Mouse (Mus musculus) inflammation-experienced regulatory T-cells, adult 6 months (primary cell): ENCODE results near the gene Myo18b. TPM values are rescaled to one million over a fixed set of nuclear protein-coding genes. Genes with fewer than 3 reads are reported as not detected.

Experiments used
- ATAC-seq: one replicate; pipeline ENCODE4 v1.8.0; 2017
- polyA plus RNA-seq, 3 experiments: library from polyadenylated mRNA; unstranded; fragments of 100-300 nt; shearing (Covaris generic); gene quantifications; one replicate each; pipeline ENCODE4 v1.2.1; 2017

Gene Myo18b
- polyA plus RNA-seq = not detected

DNA sequence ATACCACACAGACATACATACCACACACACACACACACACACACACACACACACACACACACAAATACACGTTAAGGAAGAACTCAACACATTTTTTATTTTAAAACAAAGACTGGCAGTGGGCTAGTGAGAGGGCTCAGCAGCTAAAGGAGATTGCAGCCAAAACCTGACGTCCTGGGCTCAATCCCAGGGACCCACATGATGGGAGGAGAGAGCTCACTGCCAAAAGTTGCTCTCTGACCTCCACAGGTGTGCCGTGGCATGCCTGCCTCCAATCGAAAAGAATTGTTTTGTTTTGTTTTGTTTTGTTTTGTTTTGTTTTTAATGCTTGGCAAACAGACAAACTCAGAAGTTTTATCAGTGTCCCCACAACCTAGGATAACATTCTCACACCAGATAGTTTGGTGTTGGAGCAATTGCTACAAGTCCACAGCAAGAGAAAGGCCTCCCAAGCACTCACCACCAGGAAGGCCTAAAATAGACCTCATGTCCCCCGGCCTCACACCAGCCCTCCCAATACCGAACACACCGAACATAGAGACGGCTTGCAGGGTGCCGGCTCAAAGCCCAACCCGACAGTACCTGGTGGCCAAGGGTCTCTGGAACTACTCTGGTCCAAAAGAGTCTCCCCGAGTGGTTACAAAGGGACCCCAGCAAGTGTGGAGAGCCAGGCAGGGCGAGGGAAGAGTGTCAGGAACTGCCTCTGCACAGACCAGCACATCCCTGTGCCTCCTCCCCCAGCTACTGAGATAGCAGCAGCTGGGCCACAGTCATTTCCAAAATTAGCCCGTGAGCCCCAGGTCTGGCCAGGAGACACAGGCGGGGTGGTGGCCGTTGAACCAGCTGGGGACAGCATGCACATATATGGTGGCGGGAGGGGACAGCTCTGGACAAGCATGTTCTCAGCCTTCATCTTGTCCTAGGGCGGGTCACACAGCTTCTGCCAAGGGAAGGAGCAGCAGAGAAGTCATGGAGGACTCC is at the start of gene Myo18b:
TSS of gene Myo18b (minus strand) at position 689 of the 981 bp plus-strand sequence.
- ATAC-seq = no peak

DNA sequence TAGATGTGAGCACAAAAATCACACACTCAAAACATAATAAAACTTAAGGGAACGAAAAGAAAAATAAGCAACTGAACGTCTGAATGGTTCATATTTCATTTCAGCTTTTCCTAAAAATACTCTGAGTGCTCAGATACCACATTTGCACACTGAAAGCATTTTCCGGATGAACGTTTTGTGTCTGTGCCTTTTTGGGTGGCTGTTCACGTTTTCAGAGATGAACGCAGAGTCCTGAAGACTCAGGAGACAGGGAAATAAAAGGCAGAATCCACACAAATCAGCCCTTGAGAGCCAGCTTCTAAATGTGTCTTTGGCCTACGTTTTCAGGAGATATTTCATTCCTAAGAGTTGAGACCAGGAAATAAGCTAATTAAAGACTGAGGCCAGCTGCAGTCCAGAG is 49.8 kb upstream of the Myo18b start:
- no peak for ATAC-seq

DNA sequence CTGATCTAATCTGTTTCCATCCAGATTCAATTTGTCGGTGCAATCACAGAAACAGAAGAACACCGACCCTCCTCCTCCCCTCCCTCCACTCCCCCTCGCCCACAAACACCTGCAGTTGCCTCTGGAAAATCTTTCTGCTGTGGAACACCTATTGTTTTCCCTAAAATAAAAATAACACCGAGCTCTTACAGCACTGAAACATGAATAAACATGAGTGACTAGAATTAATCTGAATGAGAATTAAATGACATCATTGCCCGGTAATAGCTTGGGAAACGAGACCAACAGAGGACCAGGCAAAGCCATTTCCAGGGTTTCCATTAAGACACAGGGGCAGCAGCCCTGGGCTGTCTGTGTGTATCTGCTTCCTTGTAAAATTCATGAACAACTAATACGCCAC is 46.1 kb upstream of the Myo18b start:
- no peak for ATAC-seq

DNA sequence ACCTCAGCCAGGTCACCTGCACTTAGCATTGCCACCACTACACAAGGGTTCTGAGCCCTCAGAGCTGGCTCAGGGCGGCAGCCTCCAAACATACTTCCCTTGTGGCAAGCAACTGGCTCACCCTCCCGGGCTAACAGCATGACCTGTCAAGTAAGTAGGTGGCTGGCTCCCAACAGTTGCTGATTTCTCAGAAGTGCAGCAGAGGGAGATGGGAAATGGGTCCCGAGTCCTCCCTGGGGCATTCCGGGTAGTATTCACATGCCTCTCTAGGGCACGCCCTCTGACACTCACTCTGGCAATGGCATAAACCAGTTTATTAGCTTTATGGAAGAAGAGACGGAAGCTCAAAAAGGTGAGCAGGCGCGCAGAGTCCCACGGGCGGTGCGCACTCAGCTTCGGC is 44.8 kb upstream of the Myo18b start:
- no peak for ATAC-seq

DNA sequence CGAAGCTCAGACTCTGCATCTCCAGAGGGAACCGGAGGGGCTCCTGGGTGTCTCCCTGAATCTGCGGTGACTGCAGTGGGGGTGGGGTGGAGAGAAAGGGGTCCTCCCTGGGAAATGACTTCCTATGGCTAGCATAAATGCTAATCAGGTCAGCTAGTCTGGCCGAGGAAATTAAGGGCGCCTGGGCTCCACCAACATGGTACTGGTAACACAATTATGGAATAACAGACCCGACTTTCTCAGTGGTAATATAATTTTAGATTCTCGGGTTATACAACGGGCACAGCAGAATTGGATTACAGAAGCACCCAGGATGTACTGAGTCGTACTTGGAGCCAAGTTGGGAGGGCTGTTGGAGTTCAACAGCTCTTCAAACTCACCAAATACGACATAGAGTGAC is 40.5 kb upstream of the Myo18b start:
- no peak for ATAC-seq

DNA sequence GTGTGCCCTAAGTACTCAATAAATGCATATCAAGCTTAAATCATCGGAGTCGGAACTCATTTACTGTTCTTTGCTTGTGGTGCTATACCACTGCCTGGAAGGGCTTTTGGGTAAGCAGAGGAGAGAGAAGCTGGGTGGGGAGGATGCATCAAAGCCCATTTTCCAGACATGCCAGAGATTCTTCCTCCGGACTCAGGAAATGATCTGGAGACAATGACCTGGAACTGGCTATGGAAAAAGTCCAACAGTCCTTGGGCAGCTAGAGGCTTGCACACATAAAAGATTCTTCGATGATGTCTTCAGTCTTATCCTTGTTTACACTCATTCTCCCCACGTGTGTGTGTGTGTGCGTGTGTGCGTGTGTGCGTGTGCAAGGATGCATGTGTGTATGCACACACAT is 39.3 kb upstream of the Myo18b start:
- no peak for ATAC-seq

DNA sequence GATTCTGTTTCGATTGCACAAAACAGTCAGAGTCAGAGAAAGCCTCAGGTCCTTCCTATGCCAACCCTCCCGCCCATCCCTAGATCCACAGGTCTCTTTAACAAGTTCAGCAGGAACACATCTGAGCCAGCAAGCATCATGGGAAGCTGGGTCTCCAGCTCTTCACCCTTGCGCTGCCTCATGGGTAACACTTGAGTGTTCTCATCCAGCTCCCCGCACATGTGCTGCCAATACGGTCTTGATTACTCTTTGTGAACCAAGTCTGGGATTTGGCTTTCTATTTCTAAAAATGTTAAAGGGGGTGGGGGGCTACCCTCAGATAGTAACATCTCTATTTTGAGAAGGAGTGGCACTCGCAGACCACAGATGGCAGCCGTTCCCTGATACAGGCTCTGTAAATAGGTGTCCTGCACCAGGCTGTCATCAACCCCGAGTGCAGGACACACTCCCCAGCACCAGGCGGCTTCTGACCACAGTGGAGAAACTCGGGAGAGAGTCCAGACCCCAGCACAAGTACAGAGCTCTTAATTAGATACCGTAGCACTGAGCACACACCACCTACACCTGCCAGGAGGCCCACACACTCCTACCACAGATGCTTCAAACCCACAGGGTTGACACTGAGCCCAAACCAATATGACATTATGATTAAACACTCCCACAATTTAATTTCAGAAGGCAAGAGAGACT is 36.9 kb upstream of the Myo18b start:
- no peak for ATAC-seq

DNA sequence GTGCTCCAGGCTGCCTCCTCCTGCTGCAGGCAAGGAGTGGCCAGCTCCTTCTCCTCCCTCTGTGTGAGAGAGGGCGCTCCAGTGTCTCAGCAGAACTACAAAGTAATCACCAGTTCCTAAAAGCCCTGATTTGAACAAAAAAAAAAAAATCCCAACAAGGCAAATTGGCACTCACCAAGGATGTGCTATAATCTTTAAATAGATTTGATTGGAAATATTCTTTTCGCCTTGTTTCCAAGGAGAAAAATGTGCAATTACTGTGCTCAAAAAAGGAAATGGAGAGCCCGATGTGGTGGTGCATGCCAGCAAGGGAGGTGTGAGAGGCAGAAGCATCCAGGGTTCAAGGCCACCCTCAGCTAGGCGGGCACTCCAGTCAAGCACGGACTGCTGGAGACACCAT is 35.7 kb upstream of the Myo18b start:
- no peak for ATAC-seq

DNA sequence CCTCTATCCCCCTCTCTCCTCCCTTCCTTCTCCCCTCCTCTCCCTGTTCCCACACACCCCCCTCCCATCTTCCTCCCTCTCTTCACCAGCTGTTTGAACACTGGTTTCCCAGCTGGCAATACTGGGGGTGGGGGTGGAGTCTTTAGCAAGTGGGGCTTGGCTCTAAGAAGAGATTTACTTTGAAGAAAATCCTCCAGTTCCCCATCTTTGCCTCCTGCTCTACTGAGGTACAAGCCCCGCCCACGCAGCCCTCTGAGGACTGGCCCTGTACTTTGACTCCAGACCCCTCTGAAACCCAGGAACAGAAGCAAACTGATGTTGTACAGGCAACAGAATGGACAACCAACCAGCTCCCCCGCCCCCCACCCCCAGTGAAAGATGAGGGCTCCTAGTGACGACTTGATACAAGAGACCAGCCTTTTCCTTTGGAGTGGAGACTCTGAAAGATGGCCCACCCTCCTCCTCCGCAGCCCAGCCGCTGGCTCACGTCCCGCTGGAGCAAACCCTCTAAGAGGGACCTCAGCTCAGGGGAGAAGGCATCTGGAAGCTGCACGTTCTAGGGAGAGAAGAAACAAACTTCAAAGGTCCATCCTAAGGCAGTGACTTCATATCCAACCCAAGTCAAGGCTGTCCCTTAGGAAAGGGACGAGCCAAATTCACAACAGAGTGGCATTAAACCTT is 32.2 kb upstream of the Myo18b start:
- ATAC-seq = no peak

DNA sequence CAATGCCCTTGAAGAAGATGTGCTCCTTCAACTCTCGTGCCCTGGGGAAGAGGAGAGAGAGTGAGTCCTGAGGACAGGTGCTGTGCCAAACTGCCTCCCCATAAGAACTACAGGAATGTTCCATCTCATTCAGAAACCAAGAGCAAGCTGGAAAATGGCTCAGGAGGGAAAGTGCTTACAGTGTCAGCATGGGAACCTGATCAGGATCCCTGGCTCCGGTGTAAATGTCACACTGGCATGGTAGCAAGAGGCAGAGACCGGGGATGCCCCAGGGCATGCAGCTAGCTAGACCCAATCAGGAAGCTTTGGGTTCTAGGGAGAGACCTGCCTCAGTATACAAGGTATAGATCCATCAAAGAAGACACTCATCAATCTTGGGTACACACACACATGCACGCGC is 29.3 kb upstream of the Myo18b start:
- no peak for ATAC-seq

DNA sequence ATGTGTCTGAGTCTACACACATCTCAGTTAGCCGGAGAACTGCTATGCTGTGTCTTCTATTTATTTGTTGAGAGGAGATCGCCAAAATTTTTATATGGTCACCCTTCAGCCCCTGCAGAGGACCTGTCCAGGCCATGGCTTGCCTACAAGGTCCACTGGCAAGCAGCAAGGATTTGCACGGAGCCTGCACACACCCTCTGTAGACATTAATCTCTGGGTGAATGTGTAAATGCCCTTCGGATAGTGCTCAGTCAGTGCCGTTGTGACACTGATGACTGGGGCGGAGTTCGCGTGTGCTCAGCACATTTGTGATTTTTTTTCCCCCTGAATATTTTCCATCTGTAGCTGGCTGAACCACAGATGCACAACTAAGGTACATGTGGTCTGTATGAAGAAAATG is 28.6 kb upstream of the Myo18b start:
- ATAC-seq = no peak

DNA sequence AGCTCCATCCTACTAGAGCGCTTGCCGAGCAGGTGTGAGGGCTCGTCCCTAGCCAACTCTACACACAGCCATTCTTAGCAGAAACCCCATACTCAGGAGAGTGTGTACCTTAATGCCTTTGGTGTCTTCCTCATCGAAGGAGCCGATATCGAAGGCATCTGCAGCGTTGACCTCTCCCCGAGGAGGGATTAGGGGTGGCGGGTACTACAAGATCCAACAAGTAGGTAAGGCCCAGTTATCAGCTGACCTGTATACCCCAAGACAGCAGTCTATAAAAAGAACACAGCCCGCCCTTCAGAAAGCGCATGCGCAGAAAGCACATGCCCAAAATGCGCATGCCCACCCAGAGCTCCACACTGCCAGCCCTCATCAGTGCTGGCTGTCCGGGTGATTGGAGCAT is 27.7 kb upstream of the Myo18b start:
- ATAC-seq = no peak

DNA sequence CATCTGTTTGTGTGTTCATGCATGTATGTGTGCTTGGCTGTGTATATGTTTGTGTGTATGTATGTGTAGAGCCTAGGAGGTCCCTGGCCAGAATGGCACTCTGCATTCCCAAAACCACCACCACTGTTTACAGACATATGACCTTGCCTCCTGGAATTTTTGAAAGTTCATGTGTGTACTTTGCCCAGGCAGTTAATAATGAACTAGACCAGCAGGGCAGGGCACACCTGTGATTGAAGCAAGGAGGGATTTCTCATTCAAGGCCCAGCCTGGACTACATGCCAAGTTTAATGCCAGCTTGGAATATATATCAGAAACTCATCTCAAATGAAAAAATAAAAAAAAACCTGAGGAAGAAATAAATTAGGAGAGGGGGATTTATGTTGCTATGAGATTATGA is 25.8 kb upstream of the Myo18b start:
- no peak for ATAC-seq

DNA sequence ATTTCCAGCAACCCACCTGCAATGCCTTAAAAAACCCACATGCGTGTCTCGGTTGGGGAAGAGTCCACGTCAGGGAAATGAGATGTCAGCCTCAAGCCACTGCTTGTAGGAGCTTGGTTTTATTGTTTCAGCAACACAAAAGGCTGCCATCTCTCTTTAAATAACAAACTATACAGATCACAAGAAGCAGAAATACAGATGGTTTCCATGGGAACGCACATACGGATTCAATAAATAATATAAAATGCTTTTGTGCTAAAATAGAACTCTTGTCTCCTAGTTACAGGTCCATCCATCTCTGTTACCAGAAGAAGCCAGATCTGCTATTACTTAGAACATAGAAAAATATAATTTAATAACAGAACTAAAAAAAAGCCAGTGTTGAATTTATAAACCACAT is 14.2 kb upstream of the Myo18b start:
- no peak for ATAC-seq

DNA sequence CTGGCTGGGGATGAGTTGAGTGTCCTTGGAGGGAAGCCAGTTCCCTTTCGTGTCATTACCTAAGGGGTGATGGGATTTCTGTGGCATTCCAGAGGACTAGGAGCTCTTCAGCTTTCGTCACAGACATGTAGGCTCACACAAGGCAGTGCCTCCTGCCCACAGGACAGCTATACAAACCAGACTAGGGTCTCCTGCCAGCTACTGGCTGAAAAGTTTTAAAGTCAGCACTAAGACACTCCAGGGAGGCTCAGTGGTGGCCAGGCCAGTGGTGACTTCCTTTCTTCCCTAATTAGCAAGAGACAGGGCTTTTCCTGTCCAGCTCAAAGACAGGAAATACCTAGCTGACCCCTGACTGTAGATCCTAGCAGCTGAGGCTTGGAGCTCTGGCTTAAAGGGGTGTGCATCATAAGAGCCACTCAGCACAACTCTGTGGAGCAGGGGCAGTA is 12.0 kb upstream of the Myo18b start:
- ATAC-seq = no peak

DNA sequence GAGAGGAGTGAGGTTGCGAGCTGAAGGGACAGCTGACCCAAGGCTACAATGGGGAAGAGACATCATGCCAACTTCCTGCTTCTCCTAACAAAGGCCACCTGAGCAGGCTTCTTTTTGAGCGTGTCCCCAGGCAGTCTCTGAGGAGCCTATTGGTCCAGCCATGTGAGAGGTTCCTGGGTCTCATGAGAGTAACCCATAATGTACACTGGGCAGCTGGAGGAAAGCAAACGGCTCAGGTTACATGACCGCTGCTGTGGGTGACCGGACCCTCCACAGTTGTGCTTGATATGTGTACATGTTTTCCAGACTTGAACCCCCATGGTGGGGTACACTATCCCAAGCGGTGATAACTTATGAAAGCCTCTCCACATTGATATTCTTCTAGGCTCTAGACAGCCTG is 11.3 kb upstream of the Myo18b start:
- ATAC-seq = no peak

DNA sequence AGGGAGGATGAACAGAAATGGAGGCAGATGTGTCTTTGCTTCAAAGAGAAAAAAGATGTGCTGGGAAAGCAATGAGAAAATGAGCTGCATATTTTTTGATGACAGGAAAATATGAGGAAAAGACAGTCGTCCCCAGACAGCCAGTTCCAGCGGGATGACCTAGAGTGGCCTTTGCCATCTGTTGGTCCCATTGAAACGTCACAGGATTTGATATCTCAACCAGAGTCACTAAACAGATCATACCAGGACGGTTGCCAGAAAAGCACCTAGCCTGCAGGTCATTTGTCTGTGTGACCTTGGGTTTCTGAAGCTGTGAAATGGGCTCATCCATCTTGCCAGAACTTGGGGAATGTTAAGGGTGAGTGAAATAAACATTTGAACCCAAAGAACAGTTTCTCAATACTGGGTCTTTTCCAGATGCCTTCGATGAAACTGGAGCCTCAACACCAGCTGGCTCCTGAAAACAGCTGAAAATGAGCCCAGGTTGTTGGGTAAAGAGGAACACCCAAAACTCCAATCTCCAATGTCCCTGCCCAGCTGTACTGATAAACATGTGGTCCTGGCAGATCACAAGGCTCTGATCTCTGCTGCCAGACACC is 2.6 kb downstream of the Myo18b start:
- ATAC-seq = no peak

DNA sequence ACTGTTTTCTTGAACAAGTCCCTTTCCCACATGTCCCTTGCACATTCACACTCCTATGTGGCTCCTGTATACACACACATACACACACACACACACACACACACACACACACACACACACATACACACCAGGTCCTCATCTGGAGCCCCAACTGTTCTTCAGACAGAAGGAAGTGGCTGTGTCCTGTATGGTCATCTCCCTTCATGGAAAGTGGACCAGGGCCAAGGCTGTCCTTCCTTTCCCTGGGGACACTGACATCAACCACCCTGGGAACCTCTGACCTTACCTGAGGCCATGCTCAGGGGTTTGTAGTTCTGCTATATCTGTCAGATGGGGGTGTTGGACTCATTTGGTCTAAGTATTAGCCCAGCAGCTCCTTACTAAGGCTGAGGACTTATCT is 3.8 kb downstream of the Myo18b start:
- no peak for ATAC-seq

DNA sequence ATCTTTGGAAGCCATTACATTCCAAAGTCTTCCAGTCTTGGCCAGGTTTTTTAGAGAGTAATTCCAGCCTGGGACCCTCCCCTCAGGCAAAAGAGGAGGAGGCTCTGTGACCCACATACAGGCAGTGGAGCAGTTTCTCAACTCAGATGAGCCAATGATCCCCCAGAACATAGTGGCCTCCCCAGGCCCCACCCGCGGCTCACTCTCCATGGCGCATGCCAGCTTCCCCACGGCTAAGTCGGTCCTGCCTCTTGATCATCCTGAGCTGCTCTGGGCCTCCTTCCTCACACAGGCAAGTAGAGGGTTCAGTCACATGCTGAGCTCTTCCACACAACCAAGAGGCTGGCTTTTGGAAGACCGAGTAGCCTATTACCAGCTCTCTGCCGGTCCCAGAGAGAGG is 7.5 kb downstream of the Myo18b start:
- no peak for ATAC-seq

DNA sequence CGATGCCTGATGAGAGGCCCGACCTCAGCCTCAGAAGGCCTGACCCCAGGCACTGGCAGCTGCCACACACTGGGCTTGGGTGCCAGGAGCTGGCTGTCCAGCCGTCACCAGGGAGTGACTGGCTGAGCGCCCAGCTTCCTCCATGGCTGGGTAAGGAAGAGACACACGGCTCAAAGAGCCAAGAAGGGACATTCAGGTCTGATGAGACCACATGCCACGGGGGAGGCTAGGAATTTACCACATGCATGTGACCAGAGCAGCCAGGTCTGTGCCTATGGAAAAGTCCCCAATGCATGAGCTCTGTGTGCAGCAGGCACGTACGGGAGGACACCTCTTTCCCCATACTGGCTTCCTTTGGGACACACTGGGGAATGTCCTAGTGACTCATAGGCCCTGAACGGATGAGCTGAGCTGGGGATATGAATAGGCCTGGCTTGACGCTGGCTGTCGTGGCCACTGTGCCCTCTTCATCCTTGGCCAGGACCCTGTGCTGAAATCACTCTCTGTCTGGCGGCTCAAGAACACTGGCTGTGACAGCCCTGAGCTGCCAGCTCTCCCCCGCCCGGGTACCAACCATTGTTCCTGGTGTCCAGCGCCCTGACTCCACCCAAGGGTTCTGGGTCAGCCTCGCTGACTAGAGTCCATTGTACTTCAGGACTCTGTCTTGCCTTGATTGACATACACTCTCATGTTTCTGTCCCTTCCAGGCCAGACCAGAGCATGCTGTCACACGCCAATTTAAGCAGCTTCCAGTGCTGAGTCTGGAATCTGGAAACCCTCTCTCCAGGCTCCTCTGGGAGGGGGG is 9.3 kb downstream of the Myo18b start:
- no peak for ATAC-seq

DNA sequence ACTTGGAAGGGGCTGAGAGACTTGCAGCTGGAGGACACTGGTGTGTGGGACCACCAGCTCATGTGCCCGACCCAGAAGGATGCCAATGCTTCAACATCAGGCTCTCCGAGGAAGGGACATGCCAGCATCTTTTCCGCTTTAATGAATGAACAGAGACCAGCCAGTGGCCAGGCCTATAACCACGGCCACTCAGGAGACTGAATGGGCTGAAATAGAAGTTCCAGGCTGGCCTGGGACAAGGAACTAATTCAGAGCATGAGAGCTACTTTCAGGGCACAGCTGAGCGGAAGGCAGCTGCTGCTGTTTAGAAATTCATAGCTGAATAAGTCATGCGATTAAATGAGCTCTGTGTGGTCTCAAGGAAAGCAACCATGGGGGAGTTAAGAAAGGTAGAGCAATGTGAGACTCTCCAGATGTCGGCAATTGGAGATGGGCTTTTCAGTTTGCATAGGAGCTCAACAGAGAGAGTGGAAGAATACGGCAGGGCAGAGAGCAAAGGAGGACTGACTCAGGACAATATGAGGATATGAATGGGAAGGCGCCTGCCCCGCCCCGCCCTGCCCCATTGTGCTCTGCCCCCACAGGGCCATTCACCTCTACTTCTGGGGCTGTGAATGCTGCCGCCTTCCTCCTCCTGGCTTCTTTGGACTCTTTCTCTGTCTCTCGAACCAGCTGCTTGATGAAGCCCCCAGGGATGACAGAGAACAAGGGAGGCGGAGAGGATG is 18.6 kb downstream of the Myo18b start:
- no peak for ATAC-seq
